Mouse (Mus musculus) effector memory CD4-positive, alpha-beta T cell, adult 5 months (primary cell): Measurements from ENCODE around the gene Nlrp5. TPM values are rescaled to one million over a fixed set of nuclear protein-coding genes. Genes with fewer than 3 reads are reported as not detected.

Source experiments
- polyA plus RNA-seq: library from polyadenylated mRNA; unstranded; fragments of 100-300 nt; shearing (Covaris generic); gene quantifications from one replicate; pipeline ENCODE4 v1.2.1, GENCODE M21; 2017

Nlrp5 gene
- polyA plus RNA-seq: not detected

GRCm38 (mm10) chr7:23385589-23385988, at the start of gene Nlrp5:
TSS of gene Nlrp5 (plus strand) at chr7:23385889.

Other genes starting within 250 kb of the Nlrp5 start
- not detected for gene Gm10662, start 241.4 kb upstream of the Nlrp5 start, polyA plus RNA-seq
- gene Vmn1r165, start 168.6 kb upstream of the Nlrp5 start, polyA plus RNA-seq: not detected
- gene Vmn1r166, start 134.2 kb upstream of the Nlrp5 start, polyA plus RNA-seq: not detected
- 0.40 TPM for gene Gm6902, start 107.0 kb upstream of the Nlrp5 start, polyA plus RNA-seq
- not detected for gene Nlrp4e, start 84.7 kb upstream of the Nlrp5 start, polyA plus RNA-seq
- not detected for gene Vmn1r167, start 121.3 kb downstream of the Nlrp5 start, polyA plus RNA-seq
- 0.09 TPM for gene Vmn1r168, start 153.8 kb downstream of the Nlrp5 start, polyA plus RNA-seq
- gene Vmn1r169, start 189.6 kb downstream of the Nlrp5 start, polyA plus RNA-seq: not detected
- gene Vmn1r170, start 220.3 kb downstream of the Nlrp5 start, polyA plus RNA-seq: not detected
- gene Vmn1r171, start 244.8 kb downstream of the Nlrp5 start, polyA plus RNA-seq: not detected